Mouse (Mus musculus) liver, embryonic 13.5 days (tissue): ENCODE measurements around the gene Fgf12. TPM values are rescaled to one million over a fixed set of nuclear protein-coding genes. Genes with fewer than 3 reads are reported as not detected.

Experiments used
- ATAC-seq: fragments of 200-750 bp; cut with Nextera tagmentation; 2 replicates; pipeline ENCODE4 v1.8.0; 2017; ENCODE audit warnings: low read depth, mild to moderate bottlenecking, moderate number of reproducible peaks, moderate library complexity
- DNase-seq: peaks from one replicate; pipeline ENCODE4 v3.0.0; 2022
- H3K27ac ChIP-seq: fragments of 300-500 bp; sonication (generic); 2 replicates; pipeline ENCODE4 v1.5.1; 2015; ENCODE audit warnings: moderate library complexity, mild to moderate bottlenecking, inconsistent platforms
- H3K27me3 ChIP-seq: fragments of 300-500 bp; sonication (generic); 2 replicates; pipeline ENCODE4 v1.6.1; 2015; ENCODE audit warnings: mild to moderate bottlenecking, inconsistent platforms
- H3K36me3 ChIP-seq: fragments of 300-500 bp; sonication (generic); 2 replicates; pipeline ENCODE4 v1.6.1; 2015; ENCODE audit warnings: mild to moderate bottlenecking, inconsistent platforms
- H3K4me1 ChIP-seq: fragments of 300-500 bp; sonication (generic); replicated peaks from 2 replicates; pipeline ENCODE4 v1.6.1; 2015; ENCODE audit warnings: inconsistent platforms
- H3K4me2 ChIP-seq: fragments of 300-500 bp; sonication (generic); 2 replicates; pipeline ENCODE4 v1.6.1; 2015; ENCODE audit warnings: inconsistent platforms, mild to moderate bottlenecking, moderate library complexity
- H3K4me3 ChIP-seq: fragments of 300-500 bp; sonication (generic); replicated peaks from 2 replicates; pipeline ENCODE4 v1.5.1; 2015; ENCODE audit warnings: mild to moderate bottlenecking, inconsistent platforms
- H3K9ac ChIP-seq: fragments of 300-500 bp; sonication (generic); 2 replicates; pipeline ENCODE4 v1.6.1; 2015; ENCODE audit warnings: mild to moderate bottlenecking, inconsistent platforms
- H3K9me3 ChIP-seq: fragments of 300-500 bp; sonication (generic); replicated peaks from 2 replicates; pipeline ENCODE4 v1.6.1; 2016; ENCODE audit warnings: inconsistent platforms
- WGBS: fragments of 180-500 bp; shearing (Covaris S2); methylation state at CpG from one replicate; pipeline ENCODE4 v1.1.7; 2015; ENCODE audit not compliant: insufficient replicate concordance; 5-methylcytosine and 5-hydroxymethylcytosine counted together
- polyA plus RNA-seq: library from polyadenylated mRNA; unstranded; fragments of >200 nt; fragmentation: Nextera tagmentation; extraction: Ambion mirVana; gene quantifications from 2 replicates; pipeline ENCODE4 v1.2.1, GENCODE M21; 2015

Fgf12 gene
- polyA plus RNA-seq, 1 experiment from 2014 or later, result 0.05 TPM

- no peak overlapping the region for H3K4me3 ChIP-seq
- H3K4me1 ChIP-seq, result no peaks in the 10 kb centered on the region
- no peaks in the 10 kb centered on the region for H3K36me3 ChIP-seq
- H3K27me3 ChIP-seq, result no peaks in the 10 kb centered on the region
- ATAC-seq (no peak), DNase-seq (no peak)
- 0 out of 2 replicates have a peak, but pooled peaks cover 4% of the 10 kb centered on the region for H3K9me3 ChIP-seq
- no peak overlapping the region for H3K27ac ChIP-seq
- H3K9ac ChIP-seq, result no peak overlapping the region
- whole genome bisulfite sequencing, result 52% methylated on average over 1 of the region's 1 CpGs
- no peak overlapping the region for H3K4me2 ChIP-seq
These were observed 149.7 kb downstream of the Fgf12 start for GRCm38 (mm10) chr16:28603155-28603554.

- no peaks in the 10 kb centered on the region for H3K27me3 ChIP-seq
- WGBS, result 53% methylated on average over 4 of the region's 4 CpGs
- no peak for ATAC-seq
- H3K36me3 ChIP-seq, result no peaks in the 10 kb centered on the region
- DNase-seq, result no peak
- H3K27ac ChIP-seq, result no peak overlapping the region
- H3K9ac ChIP-seq, result no peak overlapping the region
- H3K4me2 ChIP-seq, result no peak overlapping the region
- no peaks in the 10 kb centered on the region for H3K4me1 ChIP-seq
- no peaks in the 10 kb centered on the region for H3K9me3 ChIP-seq
- no peak overlapping the region for H3K4me3 ChIP-seq
These were observed 151.1 kb downstream of the Fgf12 start for GRCm38 (mm10) chr16:28601723-28602122.

- Histone ChIP-seq H3K4me1 (no peaks in the 10 kb centered on the region), H3K9ac (no peak overlapping the region), H3K36me3 (no peaks in the 10 kb centered on the region), H3K4me2 (no peak overlapping the region), H3K27ac (no peak overlapping the region), H3K9me3 (no peaks in the 10 kb centered on the region), H3K4me3 (no peak overlapping the region), H3K27me3 (no peaks in the 10 kb centered on the region)
- ATAC-seq (no peak), DNase-seq (no peak)
- WGBS, result 77% methylated on average over 13 of the region's 13 CpGs
These were observed 156.8 kb downstream of the Fgf12 start for GRCm38 (mm10) chr16:28596112-28596511.

- H3K27ac ChIP-seq, result no peak overlapping the region
- peak overlapping the region; percentile 32; the same call in 1 of the 2 replicates for H3K4me2 ChIP-seq
- DNase-seq (peak; percentile 2), ATAC-seq (no peak)
- H3K4me1 ChIP-seq, result no peaks in the 10 kb centered on the region
- no peaks in the 10 kb centered on the region for H3K36me3 ChIP-seq
- no peak overlapping the region for H3K9ac ChIP-seq
- H3K4me3 ChIP-seq, result no peak overlapping the region
- H3K27me3 ChIP-seq, result no peaks in the 10 kb centered on the region
- H3K9me3 ChIP-seq, result no peaks in the 10 kb centered on the region
- 19% methylated on average over 26 of the region's 26 CpGs for WGBS
These were observed 159.6 kb downstream of the Fgf12 start for GRCm38 (mm10) chr16:28593075-28593915.

- no peaks in the 10 kb centered on the region for H3K4me1 ChIP-seq
- WGBS, result 89% methylated on average over 6 of the region's 6 CpGs
- no peak overlapping the region for H3K9ac ChIP-seq
- H3K9me3 ChIP-seq, result no peaks in the 10 kb centered on the region
- DNase-seq, result no peak
- H3K27me3 ChIP-seq, result no peaks in the 10 kb centered on the region
- H3K36me3 ChIP-seq, result no peaks in the 10 kb centered on the region
- H3K27ac ChIP-seq, result no peak overlapping the region
- no peak overlapping the region for H3K4me2 ChIP-seq
- no peak overlapping the region for H3K4me3 ChIP-seq
- no peak for ATAC-seq
These were observed 160.4 kb downstream of the Fgf12 start for GRCm38 (mm10) chr16:28592466-28592865.

- no peak overlapping the region for H3K4me2 ChIP-seq
- no peaks in the 10 kb centered on the region for H3K27me3 ChIP-seq
- H3K27ac ChIP-seq, result no peak overlapping the region
- H3K4me1 ChIP-seq, result no peaks in the 10 kb centered on the region
- no peak overlapping the region for H3K9ac ChIP-seq
- DNase-seq (no peak), ATAC-seq (no peak)
- H3K36me3 ChIP-seq, result no peaks in the 10 kb centered on the region
- no peaks in the 10 kb centered on the region for H3K9me3 ChIP-seq
- no peak overlapping the region for H3K4me3 ChIP-seq
- 53% methylated on average over 9 of the region's 9 CpGs for WGBS
These were observed 161.3 kb downstream of the Fgf12 start for GRCm38 (mm10) chr16:28591583-28591982.

GRCm38 (mm10) chr16:28572212-28572611 lies 180.7 kb downstream of the Fgf12 start:
- Histone ChIP-seq H3K9me3 (no peaks in the 10 kb centered on the region), H3K27ac (no peak overlapping the region), H3K36me3 (no peaks in the 10 kb centered on the region), H3K4me3 (no peak overlapping the region), H3K9ac (no peak overlapping the region), H3K4me2 (no peak overlapping the region), H3K27me3 (no peaks in the 10 kb centered on the region), H3K4me1 (no peaks in the 10 kb centered on the region)
- ATAC-seq, result no peak
- DNase-seq, result no peak
- WGBS, result 61% methylated on average over 3 of the region's 3 CpGs

GRCm38 (mm10) chr16:28564716-28565217 lies 188.1 kb downstream of the Fgf12 start:
- ATAC-seq (no peak), DNase-seq (no peak)
- under 1% methylated on average over 58 of the region's 58 CpGs for WGBS

GRCm38 (mm10) chr16:28564075-28564715 lies 188.7 kb downstream of the Fgf12 start:
- DNase-seq (no peak), ATAC-seq (no peak)
- no peaks in the 10 kb centered on the region for H3K4me1 ChIP-seq
- H3K27me3 ChIP-seq, result peaks cover 28% of the 10 kb centered on the region
- no peaks in the 10 kb centered on the region for H3K36me3 ChIP-seq
- no peak overlapping the region for H3K27ac ChIP-seq
- peak overlapping the region; percentile 59 for H3K4me2 ChIP-seq
- H3K9me3 ChIP-seq, result no peaks in the 10 kb centered on the region
- H3K9ac ChIP-seq, result no peak overlapping the region
- peak overlapping the region; percentile 40 for H3K4me3 ChIP-seq
- 2% methylated on average over 45 of the region's 45 CpGs for WGBS

More at GRCm38 (mm10) chr16:28564716-28565217, 188.1 kb downstream of the Fgf12 start:
- H3K27me3 ChIP-seq, result peaks cover 28% of the 10 kb centered on the region
- H3K4me3 ChIP-seq, result peak overlapping the region; percentile 40
- no peak overlapping the region for H3K27ac ChIP-seq
- no peaks in the 10 kb centered on the region for H3K4me1 ChIP-seq
- no peaks in the 10 kb centered on the region for H3K9me3 ChIP-seq
- H3K4me2 ChIP-seq, result peak overlapping the region; percentile 59
- H3K36me3 ChIP-seq, result no peaks in the 10 kb centered on the region
- H3K9ac ChIP-seq, result no peak overlapping the region

- Histone ChIP-seq H3K36me3 (no peaks in the 10 kb centered on the region), H3K4me1 (no peaks in the 10 kb centered on the region), H3K9ac (no peak overlapping the region), H3K27me3 (peaks cover 28% of the 10 kb centered on the region), H3K9me3 (no peaks in the 10 kb centered on the region), H3K4me3 (no peak overlapping the region), H3K4me2 (no peak overlapping the region), H3K27ac (no peak overlapping the region)
- ATAC-seq (no peak), DNase-seq (no peak)
- WGBS, result 63% methylated on average over 6 of the region's 6 CpGs
These were observed 190.0 kb downstream of the Fgf12 start for GRCm38 (mm10) chr16:28562847-28563246.

- Histone ChIP-seq H3K9me3 (no peaks in the 10 kb centered on the region), H3K4me3 (no peak overlapping the region), H3K36me3 (no peaks in the 10 kb centered on the region), H3K4me2 (no peak overlapping the region), H3K9ac (no peak overlapping the region), H3K27me3 (no peaks in the 10 kb centered on the region), H3K27ac (no peak overlapping the region), H3K4me1 (no peaks in the 10 kb centered on the region)
- ATAC-seq (no peak), DNase-seq (no peak)
- 69% methylated on average over 10 of the region's 10 CpGs for WGBS
These were observed 197.6 kb downstream of the Fgf12 start for GRCm38 (mm10) chr16:28555219-28555618.
